Mouse (Mus musculus): ENCODE results near the gene Nudc.
"Not testable (repeated sequence)": the region's sequence is repeated elsewhere in the genome, so short reads cannot be mapped to it uniquely, and the experiment has no call there.

Nudc gene

GRCm38 (mm10) chr4:133536081-133536480, 9.7 kb downstream of the Nudc start:
- DNase-seq (ENCODE audit: low spot score in 2 of 2): no peak

GRCm38 (mm10) chr4:133532777-133533176, 13.0 kb downstream of the Nudc start:
- no peak for DNase-seq (ENCODE audit: low spot score in 2 of 2)

- DNase-seq (ENCODE audit: low spot score in 2 of 2): no peak
These were observed 18.0 kb downstream of the Nudc start for GRCm38 (mm10) chr4:133527788-133528187.

GRCm38 (mm10) chr4:133521502-133521901, 24.3 kb downstream of the Nudc start:
- DNase-seq (ENCODE audit: low spot score in 2 of 2): no peak

GRCm38 (mm10) chr4:133519369-133519665, 26.5 kb downstream of the Nudc start:
- no peak for DNase-seq (ENCODE audit: low spot score in 2 of 2)

GRCm38 (mm10) chr4:133518601-133519368, 27.0 kb downstream of the Nudc start, which contains the start of gene Kdf1:
TSS of gene Kdf1 (plus strand) at chr4:133518963.
- no peak for DNase-seq (ENCODE audit: low spot score in 2 of 2)

GRCm38 (mm10) chr4:133512972-133513371, 32.8 kb downstream of the Nudc start:
- peak; percentile 61 to 78 for DNase-seq (ENCODE audit: low spot score in 2 of 2)

- not testable (repeated sequence) for DNase-seq (ENCODE audit: low spot score in 2 of 2)
These were observed 33.3 kb downstream of the Nudc start for GRCm38 (mm10) chr4:133512511-133512910.

GRCm38 (mm10) chr4:133511050-133511449, 34.7 kb downstream of the Nudc start:
- DNase-seq (ENCODE audit: low spot score in 2 of 2): no peak

GRCm38 (mm10) chr4:133508990-133509389, 36.8 kb downstream of the Nudc start:
- DNase-seq (ENCODE audit: low spot score in 2 of 2): no peak

GRCm38 (mm10) chr4:133506573-133506972, 39.2 kb downstream of the Nudc start:
- DNase-seq (ENCODE audit: low spot score in 2 of 2): peak; percentile 65 to 70

GRCm38 (mm10) chr4:133504755-133505485, 40.9 kb downstream of the Nudc start:
- no peak for DNase-seq (ENCODE audit: low spot score in 2 of 2)

- no peak for DNase-seq (ENCODE audit: low spot score in 2 of 2)
These were observed 41.5 kb downstream of the Nudc start for GRCm38 (mm10) chr4:133504300-133504699.

GRCm38 (mm10) chr4:133501514-133501913, 44.3 kb downstream of the Nudc start:
- no peak for DNase-seq (ENCODE audit: low spot score in 2 of 2)

GRCm38 (mm10) chr4:133498160-133498724, 47.6 kb downstream of the Nudc start, which contains the start of gene Trnp1:
TSS of gene Trnp1 (minus strand) at chr4:133498550.
- peak in 1 of 2 experiments; percentile 45 for DNase-seq (ENCODE audit: low spot score in 2 of 2)

- DNase-seq (ENCODE audit: low spot score in 2 of 2): no peak
These were observed 48.2 kb downstream of the Nudc start for GRCm38 (mm10) chr4:133497461-133498159.

- no peak for DNase-seq (ENCODE audit: low spot score in 2 of 2)
These were observed 48.9 kb downstream of the Nudc start for GRCm38 (mm10) chr4:133496738-133497445.

GRCm38 (mm10) chr4:133495711-133496110, 50.1 kb downstream of the Nudc start:
- no peak for DNase-seq (ENCODE audit: low spot score in 2 of 2)

- no peak for DNase-seq (ENCODE audit: low spot score in 2 of 2)
These were observed 50.9 kb downstream of the Nudc start for GRCm38 (mm10) chr4:133494867-133495266.

- peak; percentile 68 to 92 for DNase-seq (ENCODE audit: low spot score in 2 of 2)
These were observed 51.4 kb downstream of the Nudc start for GRCm38 (mm10) chr4:133494432-133494831.

- no peak for DNase-seq (ENCODE audit: low spot score in 2 of 2)
These were observed 51.9 kb downstream of the Nudc start for GRCm38 (mm10) chr4:133493895-133494294.
